Mouse (Mus musculus) macrophage (primary cell): ENCODE data around the gene Chd9. TPM values are rescaled to one million over a fixed set of nuclear protein-coding genes. Genes with fewer than 3 reads are reported as not detected.

ENCODE experiments used
- H3K27ac ChIP-seq: fragments of 350-480 bp; formaldehyde crosslinking; 2 replicates; pipeline ENCODE4 v1.9.0; 2021
- H3K36me3 ChIP-seq: fragments of 350-480 bp; formaldehyde crosslinking; 2 replicates; pipeline ENCODE4 v1.9.0; 2021; ENCODE audit errors: inconsistent target
- H3K4me3 ChIP-seq: fragments of 350-480 bp; formaldehyde crosslinking; 2 replicates; pipeline ENCODE4 v1.9.0; 2021; ENCODE audit errors: inconsistent target
- H3K79me2 ChIP-seq: fragments of 350-480 bp; formaldehyde crosslinking; 2 replicates; pipeline ENCODE4 v1.9.0; 2021; ENCODE audit errors: inconsistent target
- WGBS: methylation state at CpG from one replicate; pipeline ENCODE4 v1.1.7; 2026; ENCODE audit warnings: inconsistent platforms; ENCODE audit not compliant: missing documents; 5-methylcytosine and 5-hydroxymethylcytosine counted together
- polyA plus RNA-seq: library from polyadenylated mRNA; stranded (reverse); fragments of 250-400 nt; gene quantifications from 3 replicates; pipeline ENCODE4 v1.2.4, GENCODE M21; 2018; ENCODE audit warnings: inconsistent platforms

The Chd9 gene
- polyA plus RNA-seq, 1 experiment from 2014 or later: 141 TPM

- peak overlapping the region; percentile 48 for H3K27ac ChIP-seq
- H3K36me3 ChIP-seq: no peaks in the 10 kb centered on the region
- peak overlapping the region; percentile 53 for H3K4me3 ChIP-seq
- peaks cover 24% of the 10 kb centered on the region; the same call in 1 of the 2 replicates for H3K79me2 ChIP-seq
- 11% methylated on average over 11 of the region's 11 CpGs for WGBS
Measured at GRCm38 (mm10) chr8:90828987-90829740, 1.0 kb downstream of the Chd9 start.

- peaks cover 31% of the 10 kb centered on the region; the same call in 1 of the 2 replicates for H3K79me2 ChIP-seq
- 80% methylated on average over 1 of the region's 1 CpGs for WGBS
- H3K27ac ChIP-seq: no peak overlapping the region
- H3K4me3 ChIP-seq: no peak overlapping the region
- H3K36me3 ChIP-seq: no peaks in the 10 kb centered on the region
Measured at GRCm38 (mm10) chr8:90829825-90830224, 1.7 kb downstream of the Chd9 start.

- Histone ChIP-seq H3K4me3 (no peak overlapping the region), H3K79me2 (peaks cover 39% of the 10 kb centered on the region; the same call in 1 of the 2 replicates), H3K27ac (no peak overlapping the region), H3K36me3 (no peaks in the 10 kb centered on the region)
- WGBS: 46% methylated on average over 7 of the region's 8 CpGs
Measured at GRCm38 (mm10) chr8:90830980-90831379, 2.8 kb downstream of the Chd9 start.

- Histone ChIP-seq H3K79me2 (peaks cover 46% of the 10 kb centered on the region; the same call in 1 of the 2 replicates), H3K27ac (peak overlapping the region; percentile 51), H3K4me3 (no peak overlapping the region), H3K36me3 (no peaks in the 10 kb centered on the region)
- 13% methylated on average over 5 of the region's 5 CpGs for WGBS
Measured at GRCm38 (mm10) chr8:90832576-90833289, 4.6 kb downstream of the Chd9 start.

- no peak overlapping the region for H3K4me3 ChIP-seq
- no peaks in the 10 kb centered on the region for H3K36me3 ChIP-seq
- peak overlapping the region; percentile 51; the same call in 1 of the 2 replicates for H3K27ac ChIP-seq
- WGBS: 47% methylated on average over 6 of the region's 6 CpGs
- peaks cover 46% of the 10 kb centered on the region; the same call in 1 of the 2 replicates for H3K79me2 ChIP-seq
Measured at GRCm38 (mm10) chr8:90833628-90834320, 5.6 kb downstream of the Chd9 start.

- peaks cover 44% of the 10 kb centered on the region; the same call in 1 of the 2 replicates for H3K79me2 ChIP-seq
- no peak overlapping the region for H3K4me3 ChIP-seq
- H3K27ac ChIP-seq: no peak overlapping the region
- no peaks in the 10 kb centered on the region for H3K36me3 ChIP-seq
- 38% methylated on average over 3 of the region's 3 CpGs for WGBS
Measured at GRCm38 (mm10) chr8:90834321-90834672, 6.1 kb downstream of the Chd9 start.

- no peaks in the 10 kb centered on the region for H3K36me3 ChIP-seq
Measured at GRCm38 (mm10) chr8:90837440-90837839, 9.3 kb downstream of the Chd9 start.

GRCm38 (mm10) chr8:90839725-90840714 is 11.9 kb downstream of the Chd9 start:
- Histone ChIP-seq H3K36me3 (no peaks in the 10 kb centered on the region), H3K27ac (peak overlapping the region; percentile 67), H3K4me3 (no peak overlapping the region), H3K79me2 (peaks cover 31% of the 10 kb centered on the region; the same call in 1 of the 2 replicates)
- WGBS: 18% methylated on average over 10 of the region's 11 CpGs

More at GRCm38 (mm10) chr8:90837440-90837839, 9.3 kb downstream of the Chd9 start:
- Histone ChIP-seq H3K79me2 (peaks cover 33% of the 10 kb centered on the region; the same call in 1 of the 2 replicates), H3K4me3 (no peak overlapping the region), H3K27ac (no peak overlapping the region)
- WGBS: 87% methylated on average over 5 of the region's 6 CpGs

GRCm38 (mm10) chr8:90841321-90841720 is 13.2 kb downstream of the Chd9 start:
- Histone ChIP-seq H3K36me3 (no peaks in the 10 kb centered on the region), H3K4me3 (no peak overlapping the region), H3K79me2 (peaks cover 21% of the 10 kb centered on the region; the same call in 1 of the 2 replicates), H3K27ac (no peak overlapping the region)
- WGBS: 65% methylated on average over 13 of the region's 13 CpGs

- Histone ChIP-seq H3K36me3 (no peaks in the 10 kb centered on the region), H3K27ac (no peak overlapping the region), H3K4me3 (no peak overlapping the region), H3K79me2 (peaks cover 18% of the 10 kb centered on the region; the same call in 1 of the 2 replicates)
- 94% methylated on average over 6 of the region's 6 CpGs for WGBS
Measured at GRCm38 (mm10) chr8:90843127-90843526, 15.0 kb downstream of the Chd9 start.

GRCm38 (mm10) chr8:90844179-90844967 is 16.2 kb downstream of the Chd9 start:
- H3K36me3 ChIP-seq: no peaks in the 10 kb centered on the region
- no peak overlapping the region for H3K27ac ChIP-seq
- WGBS: 88% methylated on average over 9 of the region's 9 CpGs
- H3K79me2 ChIP-seq: peaks cover 18% of the 10 kb centered on the region; the same call in 1 of the 2 replicates
- no peak overlapping the region for H3K4me3 ChIP-seq

- WGBS: 82% methylated on average over 7 of the region's 7 CpGs
- Histone ChIP-seq H3K4me3 (no peak overlapping the region), H3K27ac (no peak overlapping the region), H3K36me3 (peaks cover 4% of the 10 kb centered on the region; the same call in 1 of the 2 replicates), H3K79me2 (peaks cover 6% of the 10 kb centered on the region; the same call in 1 of the 2 replicates)
Measured at GRCm38 (mm10) chr8:90847980-90848379, 19.8 kb downstream of the Chd9 start.
